Mouse (Mus musculus) heart, embryonic 16.5 days (tissue): Measurements from ENCODE around the gene Stim2. TPM values are rescaled to one million over a fixed set of nuclear protein-coding genes. Genes with fewer than 3 reads are reported as not detected.

Experiments used
- ATAC-seq: fragments of 200-750 bp; cut with Nextera tagmentation; replicated peaks from 2 replicates; pipeline ENCODE4 v1.8.0; 2017; ENCODE audit warnings: moderate number of reproducible peaks; ENCODE audit not compliant: insufficient read depth, low FRiP score; ENCODE audit errors: extremely low read depth
- H3K27ac ChIP-seq: fragments of 300-500 bp; sonication (generic); 2 replicates; pipeline ENCODE4 v1.5.1; 2014; ENCODE audit warnings: mild to moderate bottlenecking, low read length, control low read depth, moderate library complexity
- H3K27me3 ChIP-seq: fragments of 300-500 bp; sonication (generic); 2 replicates; pipeline ENCODE4 v1.6.1; 2014; ENCODE audit warnings: low read length, mixed read lengths; ENCODE audit not compliant: control insufficient read depth, insufficient read depth
- H3K36me3 ChIP-seq: fragments of 300-500 bp; sonication (generic); 2 replicates; pipeline ENCODE4 v1.6.1; 2014; ENCODE audit not compliant: control insufficient read depth, insufficient read depth
- H3K4me1 ChIP-seq: fragments of 300-500 bp; sonication (generic); 2 replicates; pipeline ENCODE4 v1.6.1; 2014; ENCODE audit warnings: low read length, mixed read lengths; ENCODE audit not compliant: control insufficient read depth, insufficient read depth
- H3K4me2 ChIP-seq: fragments of 300-500 bp; sonication (generic); 2 replicates; pipeline ENCODE4 v1.6.1; 2014; ENCODE audit warnings: low read depth, mild to moderate bottlenecking, control low read depth, low read length
- H3K4me3 ChIP-seq: fragments of 300-500 bp; sonication (generic); 2 replicates; pipeline ENCODE4 v1.5.1; 2014; ENCODE audit warnings: mild to moderate bottlenecking, control low read depth, low read length
- H3K9ac ChIP-seq: fragments of 300-500 bp; sonication (generic); 2 replicates; pipeline ENCODE4 v1.6.1; 2014; ENCODE audit warnings: low read length, control low read depth
- H3K9me3 ChIP-seq: fragments of 300-500 bp; sonication (generic); replicated peaks from 2 replicates; pipeline ENCODE4 v1.6.1; 2016; ENCODE audit warnings: low read length; ENCODE audit not compliant: control insufficient read depth
- WGBS: fragments of 180-500 bp; shearing (Covaris S2); extraction: QIAGEN DNeasy Blood & Tissue Kit; methylation state at CpG from one replicate; pipeline ENCODE4 v1.1.7; 2014; 5-methylcytosine and 5-hydroxymethylcytosine counted together
- polyA plus RNA-seq: library from polyadenylated mRNA; unstranded; fragments of >200 nt; fragmentation: Nextera tagmentation; extraction: Ambion mirVana; gene quantifications from 2 replicates; pipeline ENCODE4 v1.2.1, GENCODE M21; 2015

Gene Stim2
- polyA plus RNA-seq, 1 experiment from 2014 or later = 7.8 TPM

GRCm38 (mm10) chr5:53983358-53983757 lies 14.9 kb upstream of the Stim2 start:
- no peak overlapping the region for H3K4me2 ChIP-seq
- H3K27me3 ChIP-seq = no peaks in the 10 kb centered on the region
- H3K36me3 ChIP-seq = no peaks in the 10 kb centered on the region
- no peak overlapping the region for H3K4me3 ChIP-seq
- no peak overlapping the region for H3K27ac ChIP-seq
- H3K9ac ChIP-seq = no peak overlapping the region
- 78% methylated on average over 4 of the region's 4 CpGs for WGBS
- H3K9me3 ChIP-seq = no peaks in the 10 kb centered on the region
- ATAC-seq = no peak
- H3K4me1 ChIP-seq = no peaks in the 10 kb centered on the region

DNA sequence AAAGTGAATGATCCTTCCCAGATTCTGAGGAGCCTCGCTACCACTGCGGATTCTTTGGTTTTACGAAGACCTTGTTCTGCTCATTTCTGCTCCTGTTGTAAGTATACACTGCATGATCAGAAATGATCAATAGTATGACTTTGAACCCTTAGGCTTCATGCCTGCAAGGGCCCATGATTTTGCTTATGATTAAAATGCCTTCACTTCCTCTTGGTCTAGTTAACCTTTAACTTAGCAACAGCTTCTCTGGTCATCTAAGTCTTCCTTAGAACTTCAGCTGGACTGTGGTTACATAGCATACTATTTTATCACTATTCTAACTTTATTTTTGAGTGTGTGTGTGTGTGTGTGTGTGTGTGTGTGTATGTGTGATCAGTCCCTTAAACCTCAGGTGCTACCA lies 12.7 kb upstream of the Stim2 start:
- Histone ChIP-seq H3K27ac (no peak overlapping the region), H3K4me1 (no peaks in the 10 kb centered on the region), H3K4me2 (no peak overlapping the region), H3K36me3 (no peaks in the 10 kb centered on the region), H3K4me3 (no peak overlapping the region), H3K27me3 (no peaks in the 10 kb centered on the region), H3K9ac (no peak overlapping the region), H3K9me3 (no peaks in the 10 kb centered on the region)
- ATAC-seq = no peak
- 93% methylated on average over 3 of the region's 3 CpGs for WGBS

- whole genome bisulfite sequencing = 74% methylated on average over 1 of the region's 1 CpGs
- no peaks in the 10 kb centered on the region for H3K4me1 ChIP-seq
- ATAC-seq = no peak
- H3K9me3 ChIP-seq = no peaks in the 10 kb centered on the region
- H3K36me3 ChIP-seq = no peaks in the 10 kb centered on the region
- H3K4me3 ChIP-seq = no peak overlapping the region
- no peak overlapping the region for H3K4me2 ChIP-seq
- no peaks in the 10 kb centered on the region for H3K27me3 ChIP-seq
- no peak overlapping the region for H3K27ac ChIP-seq
- no peak overlapping the region for H3K9ac ChIP-seq
These were observed 10.8 kb upstream of the Stim2 start for GRCm38 (mm10) chr5:53987496-53987895.

DNA sequence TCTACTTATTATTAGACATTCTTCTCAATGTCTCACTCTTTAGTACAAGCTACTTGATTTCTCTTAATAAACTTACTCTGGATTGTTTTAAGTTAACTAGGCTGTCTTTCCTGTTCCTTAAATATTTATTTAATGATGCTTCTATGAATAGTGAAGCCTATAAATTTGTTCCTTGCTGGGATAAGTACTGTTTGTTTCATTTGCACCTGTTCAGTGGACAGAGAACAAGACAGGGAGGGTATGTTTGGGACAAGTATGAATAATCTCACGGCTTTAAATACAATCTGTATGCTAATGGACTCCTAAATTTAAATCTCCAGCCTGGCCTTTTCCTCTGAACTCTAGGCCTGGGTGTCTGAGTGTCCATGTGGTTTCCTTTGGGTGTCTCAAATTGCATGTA lies 10.2 kb upstream of the Stim2 start:
- 74% methylated on average over 1 of the region's 1 CpGs for WGBS
- Histone ChIP-seq H3K27me3 (no peaks in the 10 kb centered on the region), H3K4me1 (no peaks in the 10 kb centered on the region), H3K4me2 (no peak overlapping the region), H3K9me3 (no peaks in the 10 kb centered on the region), H3K4me3 (no peak overlapping the region), H3K9ac (no peak overlapping the region), H3K36me3 (no peaks in the 10 kb centered on the region), H3K27ac (no peak overlapping the region)
- no peak for ATAC-seq

DNA sequence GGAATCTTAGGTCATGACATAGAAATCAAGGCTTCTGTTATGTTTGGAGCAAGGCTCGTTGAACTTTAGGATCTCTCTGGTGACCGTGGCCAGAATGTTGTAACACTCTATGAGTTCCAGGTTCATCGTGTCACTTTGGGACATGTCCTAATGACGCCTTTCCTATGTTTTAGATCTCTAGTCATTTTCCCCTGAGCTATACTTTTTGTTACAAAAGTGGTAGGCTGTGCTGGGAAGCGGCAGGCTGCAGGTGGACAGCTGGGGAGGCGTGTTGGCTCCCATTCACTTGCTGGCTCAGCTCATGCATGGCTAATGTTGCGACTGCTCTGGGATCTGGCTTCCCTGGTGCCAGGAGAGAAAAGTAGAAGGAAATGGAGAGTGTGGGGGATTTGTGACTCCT lies 5.7 kb upstream of the Stim2 start:
- H3K4me1 ChIP-seq = peaks cover 2% of the 10 kb centered on the region; the same call in 1 of the 2 replicates
- no peak for ATAC-seq
- H3K27me3 ChIP-seq = no peaks in the 10 kb centered on the region
- no peaks in the 10 kb centered on the region for H3K36me3 ChIP-seq
- 75% methylated on average over 7 of the region's 7 CpGs for WGBS
- no peaks in the 10 kb centered on the region for H3K9me3 ChIP-seq
- no peak overlapping the region for H3K27ac ChIP-seq
- no peak overlapping the region for H3K4me2 ChIP-seq
- no peak overlapping the region for H3K9ac ChIP-seq
- H3K4me3 ChIP-seq = no peak overlapping the region

GRCm38 (mm10) chr5:53994576-53994975 lies 3.7 kb upstream of the Stim2 start:
- Histone ChIP-seq H3K4me2 (peak overlapping the region; percentile 85), H3K9me3 (no peaks in the 10 kb centered on the region), H3K4me3 (no peak overlapping the region), H3K27me3 (no peaks in the 10 kb centered on the region), H3K27ac (no peak overlapping the region), H3K4me1 (peaks cover 5% of the 10 kb centered on the region), H3K9ac (no peak overlapping the region), H3K36me3 (no peaks in the 10 kb centered on the region)
- ATAC-seq = no peak
- 50% methylated on average over 4 of the region's 4 CpGs for WGBS

DNA sequence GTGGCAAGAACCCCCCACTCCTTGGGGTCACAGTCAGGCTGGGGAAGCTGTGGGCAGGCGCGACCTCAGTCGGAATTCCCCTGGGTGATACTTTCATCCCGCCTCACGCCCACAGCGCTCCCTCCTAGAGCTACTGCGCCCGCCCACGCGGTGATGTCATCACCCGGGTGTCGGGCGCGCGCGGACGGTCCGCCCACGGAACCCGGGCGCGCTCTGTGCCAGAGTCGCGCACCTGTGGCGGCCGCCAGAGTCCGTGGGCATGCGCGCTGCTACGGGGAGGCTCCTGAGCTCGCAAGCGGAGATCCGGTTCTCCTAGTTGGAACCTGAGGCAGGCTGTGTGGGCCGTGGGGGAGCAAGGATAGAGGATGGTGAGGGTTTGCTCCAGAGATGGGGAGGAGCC lies 3.0 kb upstream of the Stim2 start:
- H3K9ac ChIP-seq = peak overlapping the region; percentile 73
- no peaks in the 10 kb centered on the region for H3K9me3 ChIP-seq
- H3K4me2 ChIP-seq = peak overlapping the region; percentile 85
- no peaks in the 10 kb centered on the region for H3K27me3 ChIP-seq
- H3K36me3 ChIP-seq = no peaks in the 10 kb centered on the region
- H3K4me1 ChIP-seq = peaks cover 13% of the 10 kb centered on the region
- H3K27ac ChIP-seq = no peak overlapping the region
- ATAC-seq = peak; percentile 16; the same call in 1 of the 2 replicates
- under 1% methylated on average over 34 of the region's 34 CpGs for WGBS
- H3K4me3 ChIP-seq = peak overlapping the region; percentile 64

DNA sequence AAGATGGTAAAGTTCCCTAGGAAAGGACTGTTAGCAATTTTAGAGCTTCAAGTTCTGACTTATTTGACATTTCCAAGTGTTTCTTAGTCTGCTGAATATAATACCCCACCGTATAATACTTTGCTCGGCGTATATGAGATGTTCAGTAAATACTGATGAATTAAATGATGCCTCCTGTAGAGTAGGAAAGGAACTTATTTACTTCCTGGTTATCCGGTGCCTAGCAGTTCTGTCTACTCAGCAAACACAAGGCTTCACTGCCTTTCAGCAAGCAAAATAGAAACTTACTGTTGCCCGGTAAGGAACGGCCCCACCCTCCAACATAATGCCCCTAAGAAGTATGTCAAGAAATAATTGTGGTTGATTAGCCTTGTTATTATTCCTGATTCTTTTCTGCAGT lies 1.5 kb upstream of the Stim2 start:
- no peak for ATAC-seq
- no peaks in the 10 kb centered on the region for H3K27me3 ChIP-seq
- no peak overlapping the region for H3K27ac ChIP-seq
- H3K4me1 ChIP-seq = peaks cover 20% of the 10 kb centered on the region
- H3K9me3 ChIP-seq = no peaks in the 10 kb centered on the region
- H3K4me3 ChIP-seq = no peak overlapping the region
- H3K4me2 ChIP-seq = no peak overlapping the region
- H3K9ac ChIP-seq = no peak overlapping the region
- 91% methylated on average over 6 of the region's 6 CpGs for WGBS
- H3K36me3 ChIP-seq = no peaks in the 10 kb centered on the region

GRCm38 (mm10) chr5:53998743-53999460 lies 603 bp downstream of the Stim2 start:
- Histone ChIP-seq H3K4me3 (peak overlapping the region; percentile 99), H3K4me1 (peaks cover 22% of the 10 kb centered on the region), H3K4me2 (peak overlapping the region; percentile 72), H3K27me3 (no peaks in the 10 kb centered on the region), H3K9me3 (no peaks in the 10 kb centered on the region), H3K27ac (peak overlapping the region; percentile 94), H3K9ac (peak overlapping the region; percentile 97), H3K36me3 (no peaks in the 10 kb centered on the region)
- peak; percentile 29 for ATAC-seq
- WGBS = under 1% methylated on average over 76 of the region's 76 CpGs
